Mouse (Mus musculus) ES-E14 (cell line): Measurements from ENCODE around the gene Nol3.

Experiments used
- HCFC1 ChIP-seq: IDR thresholded peaks from 2 replicates; pipeline ENCODE4 v1.6.1; 2012; ENCODE audit warnings: low read length, inconsistent platforms, borderline replicate concordance; ENCODE audit not compliant: insufficient read depth
- MAFK ChIP-seq: IDR thresholded peaks from 2 replicates; pipeline ENCODE4 v1.6.1; 2014; ENCODE audit warnings: mild to moderate bottlenecking, low read depth, low read length, inconsistent platforms; ENCODE audit not compliant: insufficient read depth
- ZC3H11A ChIP-seq: IDR thresholded peaks from 2 replicates; pipeline ENCODE4 v1.6.1; 2012; ENCODE audit warnings: low read depth, mild to moderate bottlenecking, inconsistent platforms, low read length, borderline replicate concordance
- ZNF384 ChIP-seq: IDR thresholded peaks from 2 replicates; pipeline ENCODE4 v1.6.1; 2012; ENCODE audit warnings: low read depth, low read length, inconsistent platforms

DNA sequence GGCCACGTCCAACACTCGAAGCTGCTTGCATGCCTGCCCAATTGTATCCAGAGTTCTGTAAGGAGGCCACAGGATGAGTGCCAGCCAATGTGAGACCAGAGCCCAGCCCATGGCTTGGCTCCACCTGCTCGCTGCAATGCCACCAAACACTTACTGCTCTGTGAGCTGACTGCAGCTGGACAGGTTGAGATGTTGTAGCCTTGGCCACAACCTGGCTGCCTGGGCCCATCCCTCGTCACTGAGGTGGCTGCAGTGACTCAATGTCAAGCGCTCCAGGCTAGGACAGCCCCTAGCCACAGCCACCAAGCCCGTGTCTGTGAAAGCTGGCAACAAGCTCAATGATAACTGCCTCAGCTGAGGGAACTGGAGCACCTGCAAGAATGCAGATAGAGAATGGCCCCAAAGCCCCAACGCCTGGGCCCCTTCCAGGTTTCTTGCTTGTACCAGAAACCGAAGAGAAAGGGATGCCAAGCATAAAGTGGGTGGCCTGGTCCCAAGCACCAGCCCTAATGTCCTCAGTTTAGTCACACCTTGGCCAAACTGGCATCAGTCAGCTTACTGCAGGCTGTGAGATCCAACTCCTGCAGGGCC is 37.0 kb downstream of the Nol3 start:
- TF ChIP-seq MAFK (no peak), HCFC1 (no peak), ZC3H11A (no peak), ZNF384 (no peak)
